Mouse (Mus musculus): ENCODE data around the gene Dennd6a. TPM values are rescaled to one million over a fixed set of nuclear protein-coding genes. Genes with fewer than 3 reads are reported as not detected.

The Dennd6a gene
- polyA plus RNA-seq, 1 experiment from 2014 or later = 30.7 TPM

DNA sequence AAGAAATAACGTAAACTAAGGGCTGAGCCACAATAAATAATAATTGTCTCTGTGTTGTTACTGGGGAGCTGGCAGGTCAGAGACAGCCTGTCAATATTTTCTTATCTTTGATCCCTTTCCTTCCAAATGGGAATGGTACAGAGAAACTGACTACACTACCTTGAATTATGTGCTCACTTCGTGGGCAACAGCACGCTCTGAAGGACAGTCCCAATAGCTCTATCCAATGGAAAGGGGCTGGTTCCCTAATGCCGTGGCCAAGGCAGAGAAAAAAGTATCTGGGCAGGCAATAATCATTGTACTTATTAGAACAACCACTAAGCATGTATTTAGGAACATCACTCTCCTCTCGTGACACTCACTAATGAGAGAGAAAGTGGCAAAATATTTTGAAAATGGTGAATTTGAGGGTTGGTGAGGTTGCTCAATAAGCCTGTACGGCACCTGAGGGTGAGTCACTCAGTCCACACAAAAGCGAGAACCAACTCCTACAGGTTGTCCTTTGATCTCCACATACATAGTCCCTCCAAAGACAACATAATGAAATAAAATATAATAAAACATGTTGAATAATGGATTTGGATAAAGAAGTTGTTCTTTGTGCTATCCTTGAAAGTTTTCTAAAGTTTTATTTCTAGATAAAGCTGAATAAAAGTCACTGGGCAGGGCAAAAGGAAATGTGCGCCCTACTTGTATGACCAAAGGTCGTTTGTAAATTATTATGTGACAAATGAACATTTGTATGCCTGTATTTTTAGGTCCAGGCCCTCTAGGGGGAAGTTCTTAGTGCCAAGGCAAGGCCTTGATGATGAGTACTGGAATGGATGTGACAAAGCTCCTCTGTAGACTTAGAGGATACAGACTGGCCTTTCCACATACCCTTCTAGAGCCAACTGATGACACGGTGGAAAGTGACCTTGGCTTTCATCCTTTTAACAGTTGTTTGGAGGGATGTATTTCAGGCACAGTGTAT lies 25.9 kb upstream of the Dennd6a start:
- H3K4me1 ChIP-seq = no peaks in the 10 kb centered on the region
- WGBS = 86% methylated on average over 10 of the region's 10 CpGs
- H3K4me3 ChIP-seq = no peak overlapping the region
- DNase-seq (ENCODE audit: low spot score) = no peak
- no peaks in the 10 kb centered on the region for H3K9me3 ChIP-seq
- no peaks in the 10 kb centered on the region for H3K36me3 ChIP-seq (replicated peaks)
- no peaks in the 10 kb centered on the region for H3K27me3 ChIP-seq (replicated peaks; ENCODE audit: low read depth, poor library complexity, severe bottlenecking)
- no peak overlapping the region for H3K27ac ChIP-seq (replicated peaks)

DNA sequence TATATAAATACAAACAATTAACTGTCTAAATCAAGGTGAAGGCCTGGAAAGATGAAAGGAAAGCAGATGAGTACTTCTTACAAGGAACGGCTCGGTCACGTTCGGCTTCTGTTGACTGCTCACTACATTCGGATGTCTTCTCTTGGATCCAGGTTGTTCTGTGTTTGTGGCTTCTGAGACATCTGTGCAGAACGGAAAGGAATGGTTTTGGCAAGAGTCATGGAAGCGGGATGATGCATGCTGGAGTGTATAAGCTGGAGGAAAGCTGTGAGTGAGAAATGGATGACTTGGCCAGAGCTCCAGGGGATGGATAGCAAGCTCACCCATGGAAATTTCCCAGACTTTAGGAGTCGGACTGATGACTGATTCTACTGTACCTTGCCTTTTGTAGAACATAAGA lies 22.9 kb upstream of the Dennd6a start:
- no peak for DNase-seq (ENCODE audit: low spot score)
- Histone ChIP-seq H3K9me3 (no peaks in the 10 kb centered on the region), H3K27me3 (replicated peaks; ENCODE audit: low read depth, poor library complexity, severe bottlenecking) (no peaks in the 10 kb centered on the region), H3K4me3 (no peak overlapping the region), H3K4me1 (no peaks in the 10 kb centered on the region), H3K36me3 (replicated peaks) (no peaks in the 10 kb centered on the region), H3K27ac (replicated peaks) (no peak overlapping the region)
- WGBS = 94% methylated on average over 8 of the region's 8 CpGs

DNA sequence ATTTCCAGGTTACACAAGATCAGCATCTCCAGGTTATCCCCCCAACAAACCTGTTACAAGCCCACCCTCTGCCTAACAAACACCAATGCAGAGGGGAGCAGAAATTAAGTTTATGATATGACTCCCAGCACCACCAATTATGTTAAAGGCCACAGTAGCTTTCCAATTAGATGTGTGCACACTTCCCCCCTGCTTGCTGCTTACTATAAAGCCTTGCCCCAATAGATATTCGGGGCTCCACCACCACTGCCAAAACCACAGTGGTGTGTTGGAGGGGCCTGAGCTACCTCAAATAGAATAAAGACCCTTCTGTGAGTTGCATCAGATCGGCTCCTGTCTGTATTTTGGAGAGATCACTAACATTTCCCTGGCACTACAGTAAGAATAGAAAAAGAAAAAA lies 21.2 kb upstream of the Dennd6a start:
- no peaks in the 10 kb centered on the region for H3K36me3 ChIP-seq (replicated peaks)
- no peak for DNase-seq (ENCODE audit: low spot score)
- H3K27ac ChIP-seq (replicated peaks) = no peak overlapping the region
- H3K27me3 ChIP-seq (replicated peaks; ENCODE audit: low read depth, poor library complexity, severe bottlenecking) = no peaks in the 10 kb centered on the region
- no peak overlapping the region for H3K4me3 ChIP-seq
- 88% methylated on average over 2 of the region's 2 CpGs for WGBS
- H3K9me3 ChIP-seq = no peaks in the 10 kb centered on the region
- peaks cover 1% of the 10 kb centered on the region for H3K4me1 ChIP-seq

DNA sequence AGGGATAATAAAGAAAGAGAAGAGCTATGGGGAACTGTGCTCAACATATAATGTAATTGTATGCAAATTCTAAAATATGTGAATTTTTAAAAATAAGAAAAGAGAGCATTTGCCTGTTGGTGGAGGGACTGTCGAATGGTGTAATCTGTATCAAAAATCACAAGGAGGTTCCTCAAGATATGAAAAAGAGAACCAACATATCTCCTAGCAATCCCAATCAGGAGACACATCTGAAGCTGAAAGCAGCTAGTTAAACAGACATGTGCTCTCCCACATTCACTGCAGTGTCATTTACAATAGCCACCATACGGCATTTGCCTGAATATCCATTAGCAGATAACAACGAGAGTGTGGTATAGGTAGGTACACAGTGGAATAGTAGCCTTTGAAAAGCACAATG lies 20.8 kb upstream of the Dennd6a start:
- 86% methylated on average over 3 of the region's 3 CpGs for WGBS
- Histone ChIP-seq H3K4me3 (no peak overlapping the region), H3K27me3 (replicated peaks; ENCODE audit: low read depth, poor library complexity, severe bottlenecking) (no peaks in the 10 kb centered on the region), H3K27ac (replicated peaks) (no peak overlapping the region), H3K4me1 (peaks cover 5% of the 10 kb centered on the region), H3K36me3 (replicated peaks) (no peaks in the 10 kb centered on the region), H3K9me3 (no peaks in the 10 kb centered on the region)
- no peak for DNase-seq (ENCODE audit: low spot score)

DNA sequence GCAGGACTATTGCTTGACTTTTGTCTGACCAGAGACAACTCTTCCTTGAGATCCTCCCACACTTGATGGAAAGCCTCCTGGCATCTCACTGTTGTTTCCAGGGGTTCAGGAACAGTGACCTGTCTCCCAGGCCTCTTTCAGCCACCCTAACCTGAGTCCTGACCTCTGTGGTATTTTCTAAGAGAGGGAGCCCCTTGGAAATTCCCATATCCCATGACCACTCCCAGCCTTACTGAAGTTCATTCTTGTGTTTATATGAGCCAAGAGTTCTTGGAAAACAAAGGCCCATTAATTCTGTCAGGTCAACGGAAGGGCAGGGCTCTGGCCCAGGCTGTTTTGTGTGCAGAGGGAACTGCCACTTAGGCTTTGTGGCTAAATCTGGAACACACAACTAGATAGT lies 16.1 kb upstream of the Dennd6a start:
- no peak overlapping the region; the same call in 1 of the 2 replicates for H3K27ac ChIP-seq (replicated peaks)
- 42% methylated on average over 1 of the region's 1 CpGs for WGBS

DNA sequence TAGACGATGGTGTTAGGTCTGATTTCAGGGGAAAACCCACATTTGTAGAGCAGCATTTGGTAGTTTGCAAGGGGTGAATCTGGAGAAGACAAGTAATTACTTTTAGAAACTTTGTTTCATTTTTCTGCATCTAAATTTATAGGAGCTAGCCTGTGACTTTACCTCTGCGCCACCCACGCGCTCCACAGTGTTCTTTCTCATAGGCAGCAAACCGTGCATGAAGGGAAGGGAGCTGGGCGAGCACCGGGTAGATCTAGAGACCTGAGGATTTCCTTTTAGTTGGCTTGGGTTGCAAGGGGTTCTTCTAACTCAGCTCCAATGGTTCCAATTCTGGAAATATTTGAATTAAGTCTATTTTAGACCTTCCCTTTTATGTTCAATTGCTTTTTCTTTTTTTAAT lies 15.1 kb upstream of the Dennd6a start:
- DNase-seq (ENCODE audit: low spot score) = no peak
- H3K9me3 ChIP-seq = 0 out of 2 replicates have a peak, but pooled peaks cover 3% of the 10 kb centered on the region
- H3K27ac ChIP-seq (replicated peaks) = no peak overlapping the region
- no peaks in the 10 kb centered on the region for H3K27me3 ChIP-seq (replicated peaks; ENCODE audit: low read depth, poor library complexity, severe bottlenecking)
- H3K4me3 ChIP-seq = no peak overlapping the region
- H3K36me3 ChIP-seq (replicated peaks) = no peaks in the 10 kb centered on the region
- peaks cover 8% of the 10 kb centered on the region for H3K4me1 ChIP-seq
- WGBS = 91% methylated on average over 7 of the region's 7 CpGs

More for the DNA sequence above, 16.1 kb upstream of the Dennd6a start:
- 0 out of 2 replicates have a peak, but pooled peaks cover 3% of the 10 kb centered on the region for H3K9me3 ChIP-seq
- DNase-seq (ENCODE audit: low spot score) = no peak
- peaks cover 8% of the 10 kb centered on the region for H3K4me1 ChIP-seq
- no peaks in the 10 kb centered on the region for H3K36me3 ChIP-seq (replicated peaks)
- no peaks in the 10 kb centered on the region for H3K27me3 ChIP-seq (replicated peaks; ENCODE audit: low read depth, poor library complexity, severe bottlenecking)
- no peak overlapping the region for H3K4me3 ChIP-seq

DNA sequence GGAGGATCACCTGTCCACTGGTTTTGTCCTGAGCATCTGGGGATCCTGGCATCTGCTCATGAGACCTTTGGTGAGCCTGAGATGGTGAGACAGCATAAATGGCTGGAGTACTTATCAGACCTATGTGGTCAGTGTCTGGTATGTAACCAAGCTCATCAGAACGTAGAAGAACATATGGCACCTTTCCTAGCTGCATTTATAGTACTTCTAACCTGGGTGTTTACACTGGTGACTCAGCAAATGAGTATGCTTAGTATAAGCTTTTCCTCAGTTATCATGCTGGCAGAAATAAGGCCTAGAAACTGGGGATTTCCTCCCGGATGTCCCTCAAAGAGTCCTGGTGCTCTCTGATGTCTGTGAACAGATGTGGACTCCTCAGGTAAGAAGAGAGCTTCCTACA lies 11.4 kb upstream of the Dennd6a start:
- 83% methylated on average over 2 of the region's 2 CpGs for WGBS
- Histone ChIP-seq H3K36me3 (replicated peaks) (no peaks in the 10 kb centered on the region), H3K4me3 (no peak overlapping the region), H3K9me3 (0 out of 2 replicates have a peak, but pooled peaks cover 3% of the 10 kb centered on the region), H3K27ac (replicated peaks) (no peak overlapping the region), H3K4me1 (peaks cover 8% of the 10 kb centered on the region), H3K27me3 (replicated peaks; ENCODE audit: low read depth, poor library complexity, severe bottlenecking) (no peaks in the 10 kb centered on the region)
- no peak for DNase-seq (ENCODE audit: low spot score)

DNA sequence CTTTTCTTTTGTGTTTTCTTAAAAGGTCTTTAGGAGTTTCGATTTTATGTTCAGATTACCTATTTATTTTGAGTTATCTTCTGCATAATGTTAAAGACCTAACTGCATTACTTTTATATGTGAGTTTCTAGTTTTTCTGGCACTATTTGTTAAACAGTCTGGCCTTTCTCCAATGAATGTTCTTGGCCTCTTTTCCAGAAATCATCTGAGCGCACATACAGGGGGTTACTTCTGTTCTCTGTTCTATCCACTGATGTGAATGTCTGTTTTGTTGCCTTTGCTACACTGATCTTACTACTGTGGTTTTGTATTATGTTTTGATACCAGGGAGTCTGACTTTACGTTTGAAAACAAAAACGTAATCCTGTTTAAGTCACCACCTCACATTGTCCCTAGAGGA lies 3.8 kb upstream of the Dennd6a start:
- Histone ChIP-seq H3K4me1 (no peaks in the 10 kb centered on the region), H3K27me3 (replicated peaks; ENCODE audit: low read depth, poor library complexity, severe bottlenecking) (no peaks in the 10 kb centered on the region), H3K36me3 (replicated peaks) (no peaks in the 10 kb centered on the region), H3K4me3 (no peak overlapping the region), H3K9me3 (no peaks in the 10 kb centered on the region), H3K27ac (replicated peaks) (no peak overlapping the region)
- no peak for DNase-seq (ENCODE audit: low spot score)
- WGBS = 85% methylated on average over 4 of the region's 4 CpGs

DNA sequence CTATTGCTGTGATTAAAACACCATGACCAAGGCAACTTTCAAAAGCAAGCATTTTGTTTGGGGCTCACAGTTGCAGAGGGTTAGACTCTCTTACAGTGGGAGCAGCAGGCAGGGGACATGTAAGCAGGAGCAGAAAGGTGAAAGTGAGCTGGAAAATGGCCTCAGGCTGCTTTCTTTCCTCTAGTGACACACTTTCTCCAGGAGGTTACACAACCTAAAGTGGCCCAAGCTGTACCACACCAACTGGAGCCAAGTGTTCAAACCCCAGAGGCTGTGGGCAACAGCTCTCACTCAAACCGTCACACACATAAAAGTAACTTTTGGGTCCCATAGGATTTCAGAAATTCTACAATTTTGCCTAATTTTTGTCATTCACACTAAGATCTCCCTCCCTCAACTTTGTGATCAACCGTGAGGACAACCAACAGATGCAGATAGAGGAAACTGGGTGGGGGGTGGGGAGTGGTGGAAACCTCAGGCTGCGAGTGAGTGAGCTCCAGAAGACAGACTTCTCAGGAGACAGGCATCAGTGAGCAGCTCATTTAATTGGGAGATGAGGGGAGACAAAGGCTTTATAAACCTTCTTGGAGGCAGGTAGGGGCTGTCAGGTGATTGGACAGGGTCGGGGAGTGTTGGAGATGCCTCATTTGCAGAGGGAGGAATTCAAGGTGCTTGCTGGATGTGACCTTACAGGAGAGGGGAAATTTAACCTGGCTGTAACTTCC lies 1.5 kb upstream of the Dennd6a start:
- no peak overlapping the region for H3K27ac ChIP-seq (replicated peaks)
- H3K4me3 ChIP-seq = no peak overlapping the region
- WGBS = 57% methylated on average over 4 of the region's 4 CpGs
- no peaks in the 10 kb centered on the region for H3K36me3 ChIP-seq (replicated peaks)
- no peaks in the 10 kb centered on the region for H3K9me3 ChIP-seq
- no peaks in the 10 kb centered on the region for H3K4me1 ChIP-seq
- no peak for DNase-seq (ENCODE audit: low spot score)
- no peaks in the 10 kb centered on the region for H3K27me3 ChIP-seq (replicated peaks; ENCODE audit: low read depth, poor library complexity, severe bottlenecking)

DNA sequence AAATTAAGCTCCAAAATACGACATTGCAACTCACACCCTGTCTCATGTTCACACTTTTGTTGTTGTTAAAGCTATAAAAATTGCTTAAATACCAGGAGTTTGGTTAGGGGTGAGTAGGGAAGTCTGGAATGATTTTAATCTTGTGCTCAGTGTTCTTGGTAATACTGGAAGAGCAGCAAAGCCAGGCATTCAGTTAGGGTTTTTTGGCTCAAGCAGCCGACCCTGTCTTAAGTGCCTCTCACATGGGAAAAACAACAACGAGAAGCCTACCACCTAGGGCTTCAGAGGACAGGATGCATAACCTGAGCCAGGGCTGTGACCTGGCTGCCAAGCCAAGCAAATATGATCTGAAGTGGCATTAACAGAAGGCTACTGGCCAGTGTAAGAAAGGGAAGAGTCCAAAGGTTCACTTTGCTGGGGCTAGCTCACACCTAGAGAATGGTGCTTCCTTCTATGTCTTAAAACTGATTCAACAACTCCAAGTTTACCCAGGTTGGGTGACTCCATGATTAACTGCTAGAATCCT lies 2.7 kb downstream of the Dennd6a start:
- Histone ChIP-seq H3K4me1 (peaks cover 13% of the 10 kb centered on the region), H3K4me3 (no peak overlapping the region), H3K9me3 (no peaks in the 10 kb centered on the region), H3K36me3 (replicated peaks) (no peaks in the 10 kb centered on the region), H3K27me3 (replicated peaks; ENCODE audit: low read depth, poor library complexity, severe bottlenecking) (no peaks in the 10 kb centered on the region), H3K27ac (replicated peaks) (no peak overlapping the region)
- DNase-seq (ENCODE audit: low spot score) = no peak
- WGBS = 71% methylated on average over 3 of the region's 3 CpGs

DNA sequence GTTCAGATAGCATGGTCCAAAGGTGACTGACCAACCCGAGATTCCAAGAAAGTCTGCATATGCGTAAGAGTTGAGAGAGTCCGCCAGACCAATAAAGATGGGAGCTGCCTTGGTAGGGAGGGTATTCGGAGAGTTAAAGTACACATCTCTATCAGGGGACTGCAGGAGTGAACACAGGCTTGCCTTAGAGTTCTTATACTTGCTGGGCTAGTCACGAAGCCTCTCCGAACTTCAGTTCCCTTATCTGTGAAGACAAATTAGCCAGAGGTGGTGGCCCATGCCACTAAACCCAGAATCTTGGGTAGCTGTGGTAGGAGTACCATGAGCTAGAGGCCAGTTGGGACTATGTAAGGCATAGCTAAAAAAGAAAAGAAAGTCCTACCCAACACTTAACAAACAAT lies 5.1 kb downstream of the Dennd6a start:
- no peaks in the 10 kb centered on the region for H3K9me3 ChIP-seq
- no peak for DNase-seq (ENCODE audit: low spot score)
- 79% methylated on average over 6 of the region's 6 CpGs for WGBS
- no peaks in the 10 kb centered on the region for H3K27me3 ChIP-seq (replicated peaks; ENCODE audit: low read depth, poor library complexity, severe bottlenecking)
- peak overlapping the region; percentile 95 for H3K4me3 ChIP-seq
- peaks cover 12% of the 10 kb centered on the region for H3K36me3 ChIP-seq (replicated peaks)
- peaks cover 13% of the 10 kb centered on the region for H3K4me1 ChIP-seq
- no peak overlapping the region for H3K27ac ChIP-seq (replicated peaks)

DNA sequence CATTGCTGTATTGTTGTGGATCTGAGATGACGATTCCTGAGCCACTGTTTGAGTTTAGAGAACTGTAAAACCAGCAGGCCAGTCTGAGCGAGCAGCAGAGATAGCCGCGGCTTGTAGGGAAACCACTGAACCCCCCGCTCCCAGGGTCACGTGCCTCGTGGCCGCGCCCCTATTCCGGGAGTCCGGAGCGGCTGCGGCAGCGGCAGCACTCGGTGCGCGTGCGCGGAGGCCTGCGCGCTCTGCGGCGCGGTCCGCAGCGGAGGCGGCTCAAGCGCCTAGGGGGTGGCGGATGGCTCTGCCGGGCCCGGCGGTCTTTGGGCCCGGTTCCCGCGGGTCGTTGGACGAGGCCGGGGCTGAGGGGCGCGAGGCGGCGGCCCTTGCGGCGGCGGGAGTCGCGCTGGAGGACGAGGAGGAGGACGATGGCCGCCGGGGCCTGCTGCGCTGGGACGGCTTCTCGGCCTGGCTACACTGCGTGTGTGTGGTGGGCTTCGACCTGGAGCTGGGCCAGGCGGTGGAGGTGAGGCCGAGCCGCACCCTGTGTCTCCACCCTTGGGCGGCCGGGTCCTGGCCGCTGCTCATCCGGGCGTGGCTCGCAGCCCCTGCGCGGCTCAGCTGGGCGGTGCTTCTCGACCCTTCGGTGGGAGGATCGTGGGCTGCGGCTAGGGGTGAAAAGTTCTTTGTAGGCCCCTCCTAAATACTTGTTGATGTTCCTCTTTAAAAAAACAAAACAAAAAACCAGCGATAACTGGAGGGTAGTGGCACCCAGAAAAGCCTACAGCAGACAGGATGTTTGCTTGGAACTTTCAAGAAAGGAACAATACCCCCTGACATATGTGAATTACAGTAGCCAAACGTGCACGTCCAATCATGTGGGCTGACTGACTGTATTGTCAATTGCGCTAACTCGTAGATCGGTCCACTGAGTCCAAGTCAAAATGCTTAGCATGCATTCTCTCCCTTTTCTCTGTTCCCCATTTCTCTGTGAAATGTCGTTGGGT lies 6.0 kb downstream of the Dennd6a start:
- peaks cover 13% of the 10 kb centered on the region for H3K4me1 ChIP-seq
- DNase-seq (ENCODE audit: low spot score) = peak; percentile 93
- no peaks in the 10 kb centered on the region for H3K9me3 ChIP-seq
- peaks cover 12% of the 10 kb centered on the region for H3K36me3 ChIP-seq (replicated peaks)
- no peaks in the 10 kb centered on the region for H3K27me3 ChIP-seq (replicated peaks; ENCODE audit: low read depth, poor library complexity, severe bottlenecking)
- peak overlapping the region; percentile 100 for H3K27ac ChIP-seq (replicated peaks)
- under 1% methylated on average over 79 of the region's 79 CpGs for WGBS
- H3K4me3 ChIP-seq = peak overlapping the region; percentile 95

Measured in embryonic facial prominence, embryonic 10.5 days (tissue).